Mouse (Mus musculus): ENCODE measurements around the gene Vwf. TPM values are rescaled to one million over a fixed set of nuclear protein-coding genes. Genes with fewer than 3 reads are reported as not detected.

The Vwf gene
- 21.9 and 24.5 TPM in 2 replicates for polyA plus RNA-seq (2015; fragmentation: Nextera tagmentation; extraction: Ambion mirVana)

DNA sequence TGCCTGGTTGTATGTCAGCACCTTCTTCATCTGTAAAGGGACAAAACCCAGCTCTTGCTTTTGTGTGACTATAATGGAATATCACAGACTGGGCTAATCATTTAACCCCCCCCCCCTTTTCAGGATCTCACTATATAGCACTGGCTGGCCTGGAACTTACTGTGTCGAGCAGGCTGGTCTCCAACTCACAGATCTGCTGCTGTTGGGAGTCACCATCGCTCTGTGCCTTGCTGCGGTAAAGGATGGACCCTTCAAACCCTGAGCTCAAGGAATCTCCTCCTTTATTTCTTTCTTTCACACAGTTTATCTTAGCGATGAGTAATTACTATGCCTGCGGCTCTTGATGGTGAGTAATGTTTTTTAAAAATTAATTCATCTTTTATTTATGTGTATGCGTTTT, at the start of gene Vwf:
Gene Vwf, plus strand, starts transcription at position 301 of the 400 bp plus-strand sequence.
- no peaks in the 10 kb centered on the region for H3K4me1 ChIP-seq (replicated peaks)
- no peak within 1 kb of the TSS for H3K4me3 ChIP-seq
- no peak within 1 kb of the TSS for H3K9ac ChIP-seq
- no peak within 1 kb of the TSS for H3K4me2 ChIP-seq
- 86% methylated on average over 6 of the region's 6 CpGs for WGBS
- H3K9me3 ChIP-seq (replicated peaks): no peaks in the 10 kb centered on the region
- H3K27ac ChIP-seq: no peak within 1 kb of the TSS
- no peaks in the 10 kb centered on the region for H3K36me3 ChIP-seq
- no peaks in the 10 kb centered on the region for H3K27me3 ChIP-seq
- no peak for ATAC-seq (replicated peaks; ENCODE audit: insufficient number of reproducible peaks, insufficient read depth, low FRiP score, low read depth)

- Histone ChIP-seq H3K4me1 (replicated peaks) (peaks cover 8% of the 10 kb centered on the region; the same call in 1 of the 2 replicates), H3K27ac (no peak overlapping the region), H3K9ac (no peak overlapping the region), H3K9me3 (replicated peaks) (no peaks in the 10 kb centered on the region), H3K4me2 (no peak overlapping the region), H3K4me3 (no peak overlapping the region), H3K27me3 (peaks cover 17% of the 10 kb centered on the region; the same call in 1 of the 2 replicates), H3K36me3 (no peaks in the 10 kb centered on the region)
- no peak; the same call in 1 of the 2 replicates for ATAC-seq (replicated peaks; ENCODE audit: insufficient number of reproducible peaks, insufficient read depth, low FRiP score, low read depth)
- WGBS: 29% methylated on average over 5 of the region's 5 CpGs
Measured at GRCm38 (mm10) chr6:125498062-125498461, 48.5 kb upstream of the Vwf start.

DNA sequence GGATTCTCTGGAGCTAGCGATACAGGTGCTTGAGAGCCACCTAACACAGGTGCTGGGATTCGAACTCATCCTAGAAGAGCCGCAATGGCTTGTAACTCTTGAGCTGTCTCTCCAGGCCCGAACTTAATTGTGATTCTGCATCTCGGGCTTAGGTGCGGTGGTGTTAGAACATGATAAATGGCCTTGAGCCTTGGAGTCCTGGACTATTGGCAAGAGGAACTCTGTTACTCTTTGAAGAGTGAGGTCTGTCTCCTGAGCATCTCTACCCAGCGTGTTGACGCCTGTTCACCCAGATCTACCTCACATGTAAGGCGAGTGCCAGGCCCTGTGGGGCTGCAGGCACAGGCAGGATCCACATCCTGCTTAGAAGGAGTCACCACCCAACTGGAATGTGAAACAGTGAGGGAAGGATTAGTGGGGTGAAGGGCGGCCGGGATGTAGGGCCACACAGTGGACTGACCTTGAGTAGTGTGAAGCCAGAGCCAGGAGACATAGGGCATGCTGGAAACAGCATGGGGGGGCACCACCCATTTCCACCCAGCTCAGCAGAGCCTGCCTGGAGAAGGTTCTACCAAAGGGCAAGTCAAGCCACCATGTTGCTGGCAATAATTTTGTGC, 43.3 kb upstream of the Vwf start:
- WGBS: 85% methylated on average over 11 of the region's 11 CpGs
- Histone ChIP-seq H3K4me3 (no peak overlapping the region), H3K4me1 (replicated peaks) (no peaks in the 10 kb centered on the region), H3K36me3 (no peaks in the 10 kb centered on the region), H3K9ac (no peak overlapping the region), H3K27ac (no peak overlapping the region), H3K27me3 (no peaks in the 10 kb centered on the region), H3K9me3 (replicated peaks) (no peaks in the 10 kb centered on the region), H3K4me2 (no peak overlapping the region)
- no peak for ATAC-seq (replicated peaks; ENCODE audit: insufficient number of reproducible peaks, insufficient read depth, low FRiP score, low read depth)

DNA sequence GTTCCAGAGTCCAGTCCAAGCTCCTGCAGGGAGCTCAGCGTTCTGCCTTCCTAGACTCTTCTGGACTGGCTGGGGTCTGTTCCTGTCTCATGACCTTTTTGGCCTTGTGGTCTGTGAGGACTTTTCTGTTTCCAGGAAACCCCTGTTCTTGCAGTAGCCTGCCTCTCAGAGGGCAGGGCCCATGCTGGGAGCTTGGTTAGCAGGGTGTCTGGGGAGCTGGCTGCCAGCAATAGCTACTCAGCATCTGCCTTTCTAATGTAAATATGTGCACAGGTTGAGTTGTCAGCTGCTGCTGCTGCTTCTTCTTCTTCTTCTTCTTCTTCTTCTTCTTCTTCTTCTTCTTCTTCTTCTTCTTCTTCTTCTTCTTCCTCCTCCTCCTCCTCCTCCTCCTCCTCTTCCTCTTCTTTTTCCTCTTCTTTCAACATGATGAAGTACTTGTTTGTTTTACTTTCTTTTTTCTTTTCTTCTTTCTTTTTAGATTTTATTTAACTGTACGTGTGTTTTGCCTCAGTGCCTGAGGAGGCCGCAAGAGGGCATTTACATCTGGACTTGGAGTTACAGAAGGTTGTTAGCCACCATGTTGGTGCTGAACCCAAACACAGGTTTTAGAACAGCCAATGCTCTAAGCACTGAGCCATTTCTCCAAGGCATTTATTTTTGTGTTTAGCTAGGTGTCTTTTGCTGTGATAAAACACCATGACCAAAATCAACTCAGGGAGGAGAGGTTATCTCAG, 41.8 kb upstream of the Vwf start:
- Histone ChIP-seq H3K9me3 (replicated peaks) (no peaks in the 10 kb centered on the region), H3K27ac (no peak overlapping the region), H3K27me3 (no peaks in the 10 kb centered on the region), H3K9ac (no peak overlapping the region), H3K4me2 (no peak overlapping the region), H3K36me3 (no peaks in the 10 kb centered on the region), H3K4me3 (no peak overlapping the region), H3K4me1 (replicated peaks) (no peaks in the 10 kb centered on the region)
- no peak for ATAC-seq (replicated peaks; ENCODE audit: insufficient number of reproducible peaks, insufficient read depth, low FRiP score, low read depth)
- 49% methylated on average over 3 of the region's 3 CpGs for WGBS

DNA sequence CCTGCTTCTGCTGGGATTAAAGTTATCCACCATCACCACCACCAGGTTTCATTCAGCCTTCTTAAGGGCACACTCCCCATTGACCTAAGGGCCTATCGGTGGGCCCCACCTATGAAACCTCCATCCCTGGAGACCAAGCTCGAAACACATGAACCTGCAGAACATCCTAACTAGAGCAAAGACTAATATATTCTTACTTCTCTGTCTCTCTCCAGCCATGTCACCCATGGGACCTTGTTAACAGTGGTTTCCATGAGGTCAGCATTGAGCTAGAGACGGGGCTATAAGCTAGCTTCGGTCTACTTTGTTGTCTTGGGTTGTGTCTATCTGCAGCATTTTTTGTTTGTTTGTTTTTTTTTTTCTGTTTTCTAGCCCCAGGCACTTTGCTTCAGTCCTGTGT, 40.1 kb upstream of the Vwf start:
- H3K36me3 ChIP-seq: no peaks in the 10 kb centered on the region
- ATAC-seq (replicated peaks; ENCODE audit: insufficient number of reproducible peaks, insufficient read depth, low FRiP score, low read depth): no peak

GRCm38 (mm10) chr6:125509783-125510182, 36.8 kb upstream of the Vwf start:
- no peak overlapping the region for H3K4me3 ChIP-seq
- H3K36me3 ChIP-seq: no peaks in the 10 kb centered on the region
- H3K9ac ChIP-seq: no peak overlapping the region
- no peak for ATAC-seq (replicated peaks; ENCODE audit: insufficient number of reproducible peaks, insufficient read depth, low FRiP score, low read depth)
- WGBS: 70% methylated on average over 3 of the region's 3 CpGs
- no peak overlapping the region for H3K4me2 ChIP-seq
- H3K4me1 ChIP-seq (replicated peaks): peaks cover 27% of the 10 kb centered on the region
- no peak overlapping the region for H3K27ac ChIP-seq
- H3K9me3 ChIP-seq (replicated peaks): no peaks in the 10 kb centered on the region
- no peaks in the 10 kb centered on the region for H3K27me3 ChIP-seq

More for the DNA sequence above, 40.1 kb upstream of the Vwf start:
- Histone ChIP-seq H3K4me3 (no peak overlapping the region), H3K4me1 (replicated peaks) (peaks cover 8% of the 10 kb centered on the region), H3K27ac (no peak overlapping the region), H3K4me2 (no peak overlapping the region), H3K9me3 (replicated peaks) (no peaks in the 10 kb centered on the region), H3K9ac (no peak overlapping the region), H3K27me3 (no peaks in the 10 kb centered on the region)
- WGBS: 92% methylated on average over 4 of the region's 4 CpGs

- no peak overlapping the region for H3K9ac ChIP-seq
- peaks cover 34% of the 10 kb centered on the region for H3K4me1 ChIP-seq (replicated peaks)
- no peak for ATAC-seq (replicated peaks; ENCODE audit: insufficient number of reproducible peaks, insufficient read depth, low FRiP score, low read depth)
- H3K4me3 ChIP-seq: no peak overlapping the region
- no peaks in the 10 kb centered on the region for H3K9me3 ChIP-seq (replicated peaks)
- no peaks in the 10 kb centered on the region for H3K36me3 ChIP-seq
- H3K27me3 ChIP-seq: no peaks in the 10 kb centered on the region
- H3K27ac ChIP-seq: no peak overlapping the region
- H3K4me2 ChIP-seq: no peak overlapping the region
Measured at GRCm38 (mm10) chr6:125510645-125511044, 35.9 kb upstream of the Vwf start.

GRCm38 (mm10) chr6:125511196-125511595, 35.4 kb upstream of the Vwf start:
- Histone ChIP-seq H3K4me3 (no peak overlapping the region), H3K9me3 (replicated peaks) (no peaks in the 10 kb centered on the region), H3K9ac (no peak overlapping the region), H3K4me1 (replicated peaks) (peaks cover 36% of the 10 kb centered on the region), H3K4me2 (no peak overlapping the region), H3K27me3 (no peaks in the 10 kb centered on the region), H3K27ac (no peak overlapping the region), H3K36me3 (no peaks in the 10 kb centered on the region)
- no peak for ATAC-seq (replicated peaks; ENCODE audit: insufficient number of reproducible peaks, insufficient read depth, low FRiP score, low read depth)
- 70% methylated on average over 7 of the region's 7 CpGs for WGBS

DNA sequence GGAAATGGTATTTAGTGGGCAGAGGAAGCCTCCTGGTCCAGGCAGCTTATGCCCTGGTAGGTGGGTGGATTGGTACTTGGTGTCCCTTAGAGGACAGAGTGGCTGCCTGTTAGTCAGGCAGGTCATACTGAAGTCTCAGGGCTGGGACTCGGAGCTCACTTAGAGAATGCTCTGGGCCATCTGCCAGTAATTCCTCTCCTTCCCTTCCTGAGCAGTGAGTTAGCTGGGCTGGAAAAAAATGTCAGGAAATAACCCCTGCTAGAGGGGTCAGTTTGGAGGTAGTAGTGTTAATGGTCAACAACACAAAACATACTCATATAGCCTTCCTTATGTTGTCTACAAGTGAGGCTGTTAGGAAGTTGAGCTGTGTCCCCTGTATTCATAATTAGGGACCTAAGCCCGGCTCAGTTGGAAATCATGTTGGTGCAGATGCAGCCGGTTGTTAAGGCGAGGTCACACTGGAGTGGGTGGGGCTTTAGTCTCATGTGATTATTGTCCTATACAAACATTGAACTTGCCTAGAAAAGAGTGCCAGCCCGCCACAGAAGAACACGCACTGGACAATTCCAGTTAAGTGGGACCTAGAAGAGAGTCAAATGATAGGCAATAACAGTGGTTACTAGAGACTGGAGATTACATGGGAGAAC, 33.5 kb upstream of the Vwf start:
- Histone ChIP-seq H3K4me3 (no peak overlapping the region), H3K27ac (peak overlapping the region; percentile 75), H3K27me3 (no peaks in the 10 kb centered on the region), H3K4me1 (replicated peaks) (peaks cover 36% of the 10 kb centered on the region), H3K4me2 (no peak overlapping the region), H3K9me3 (replicated peaks) (no peaks in the 10 kb centered on the region), H3K9ac (no peak overlapping the region), H3K36me3 (no peaks in the 10 kb centered on the region)
- peak; percentile 81 for ATAC-seq (replicated peaks; ENCODE audit: insufficient number of reproducible peaks, insufficient read depth, low FRiP score, low read depth)
- WGBS: 41% methylated on average over 6 of the region's 6 CpGs

- no peak overlapping the region for H3K27ac ChIP-seq
- no peak for ATAC-seq (replicated peaks; ENCODE audit: insufficient number of reproducible peaks, insufficient read depth, low FRiP score, low read depth)
Measured at GRCm38 (mm10) chr6:125515503-125516315, 30.9 kb upstream of the Vwf start.

More at GRCm38 (mm10) chr6:125515503-125516315, 30.9 kb upstream of the Vwf start:
- Histone ChIP-seq H3K9me3 (replicated peaks) (no peaks in the 10 kb centered on the region), H3K9ac (no peak overlapping the region), H3K4me3 (no peak overlapping the region), H3K36me3 (no peaks in the 10 kb centered on the region), H3K27me3 (no peaks in the 10 kb centered on the region), H3K4me2 (no peak overlapping the region), H3K4me1 (replicated peaks) (peaks cover 33% of the 10 kb centered on the region)
- WGBS: 46% methylated on average over 11 of the region's 11 CpGs
